Mouse (Mus musculus) hindbrain, postnatal 0 days (tissue): ENCODE results near the gene Mtmr4. TPM values are rescaled to one million over a fixed set of nuclear protein-coding genes. Genes with fewer than 3 reads are reported as not detected.
A peak's percentile ranks its signal among the peaks of the same experiment; 100 is the strongest.

ENCODE experiments used
- ATAC-seq: fragments of 200-750 bp; cut with Nextera tagmentation; 2 replicates; pipeline ENCODE4 v1.8.0; 2017; ENCODE audit warnings: mild to moderate bottlenecking, moderate TSS enrichment, moderate library complexity
- DNase-seq: peaks from one replicate; pipeline ENCODE4 v3.0.0-alpha.2; 2015; ENCODE audit warnings: low spot score
- H3K27ac ChIP-seq: fragments of 300-500 bp; sonication (generic); 2 replicates; pipeline ENCODE4 v1.5.1; 2014; ENCODE audit warnings: mild to moderate bottlenecking
- H3K27me3 ChIP-seq: fragments of 300-500 bp; sonication (generic); 2 replicates; pipeline ENCODE4 v1.6.1; 2014; ENCODE audit warnings: low read length, mixed read lengths; ENCODE audit not compliant: insufficient read depth
- H3K36me3 ChIP-seq: fragments of 300-500 bp; sonication (generic); 2 replicates; pipeline ENCODE4 v1.6.1; 2014; ENCODE audit warnings: low read length, mixed read lengths; ENCODE audit not compliant: insufficient read depth
- H3K4me1 ChIP-seq: fragments of 300-500 bp; sonication (generic); 2 replicates; pipeline ENCODE4 v1.6.1; 2014; ENCODE audit warnings: antibody characterized with exemption, low read length, mixed read lengths; ENCODE audit not compliant: insufficient read depth
- H3K4me2 ChIP-seq: fragments of 300-500 bp; sonication (generic); 2 replicates; pipeline ENCODE4 v1.6.1; 2014; ENCODE audit warnings: low read depth, mild to moderate bottlenecking, low read length, moderate library complexity, mixed read lengths
- H3K4me3 ChIP-seq: fragments of 300-500 bp; sonication (generic); 2 replicates; pipeline ENCODE4 v1.5.1; 2014; ENCODE audit warnings: low read length
- H3K9ac ChIP-seq: fragments of 300-500 bp; sonication (generic); replicated peaks from 2 replicates; pipeline ENCODE4 v1.6.1; 2014; ENCODE audit warnings: mild to moderate bottlenecking, low read length, moderate library complexity, mixed read lengths
- H3K9me3 ChIP-seq: fragments of 300-500 bp; sonication (generic); 2 replicates; pipeline ENCODE4 v1.6.1; 2016; ENCODE audit warnings: low read length, mixed read lengths
- CTCF ChIP-seq: IDR thresholded peaks from 2 replicates; pipeline ENCODE4 v1.5.1; 2016; ENCODE audit warnings: antibody characterized with exemption, control low read depth, low read depth
- WGBS: fragments of 180-500 bp; shearing (Covaris S2); extraction: QIAGEN DNeasy Blood & Tissue Kit; methylation state at CpG from one replicate; pipeline ENCODE4 v1.1.7; 2014; 5-methylcytosine and 5-hydroxymethylcytosine counted together
- polyA plus RNA-seq: library from polyadenylated mRNA; unstranded; fragments of >200 nt; fragmentation: Nextera tagmentation; extraction: Ambion mirVana; gene quantifications from 2 replicates; pipeline ENCODE4 v1.2.1, GENCODE M21; 2015
- total RNA-seq: library from RNA; depleted of rRNA; stranded (reverse); fragments of >200 nt; gene quantifications from 2 replicates; pipeline ENCODE4 v1.2.3, GENCODE M21; 2014

Gene Mtmr4
- total and polyA plus RNA-seq, 2 experiments from 2014 or later: 34.8 to 110 TPM

DNA sequence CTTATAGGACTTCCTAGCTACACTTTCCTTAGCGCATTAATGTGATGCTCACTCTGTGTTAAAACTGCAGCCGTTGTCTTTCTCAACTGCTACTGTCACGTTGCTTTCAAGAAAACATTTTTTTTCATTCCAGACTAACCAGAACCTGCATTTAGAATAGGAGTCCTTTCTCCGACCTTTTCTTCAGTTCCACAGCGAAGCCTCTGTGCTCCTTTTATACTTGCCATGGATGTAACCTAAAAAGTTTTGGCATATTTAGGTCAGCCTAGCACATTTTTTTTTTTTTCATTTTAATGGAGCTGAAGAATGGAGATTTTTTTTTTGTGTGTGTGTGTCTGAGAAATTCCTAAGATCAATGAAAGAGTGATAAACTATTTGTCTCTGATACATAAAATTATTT is 23.6 kb downstream of the Mtmr4 start:
- no peak for DNase-seq
- H3K4me2 ChIP-seq: no peak overlapping the region
- no peak overlapping the region for H3K27ac ChIP-seq
- no peaks in the 10 kb centered on the region for H3K27me3 ChIP-seq
- no peak overlapping the region for H3K4me3 ChIP-seq
- ATAC-seq: no peak
- no peaks in the 10 kb centered on the region for H3K4me1 ChIP-seq
- TF ChIP-seq CTCF: no peak
- peaks cover 78% of the 10 kb centered on the region for H3K36me3 ChIP-seq
- no peak overlapping the region for H3K9ac ChIP-seq
- 91% methylated on average over 5 of the region's 5 CpGs for WGBS
- no peaks in the 10 kb centered on the region for H3K9me3 ChIP-seq

DNA sequence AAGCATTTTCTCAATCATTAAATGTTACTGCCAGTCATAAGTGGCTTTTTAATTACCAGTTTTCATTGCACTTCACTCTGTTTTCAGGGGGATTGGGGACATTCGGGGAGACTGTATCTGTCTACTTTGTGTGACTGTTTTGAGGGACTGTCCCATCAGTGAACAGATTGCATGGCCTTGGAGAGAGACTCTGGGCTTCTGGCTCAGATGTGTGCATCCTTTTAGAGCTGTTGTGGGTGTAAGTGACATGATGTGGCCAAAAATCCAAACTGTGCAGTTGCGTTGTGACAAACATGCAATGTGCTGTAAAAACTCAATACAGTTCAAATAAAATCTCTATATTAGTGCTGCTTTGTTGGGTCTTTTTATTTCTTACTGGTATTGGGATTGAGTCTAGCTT is 24.0 kb downstream of the Mtmr4 start:
- Histone ChIP-seq H3K36me3 (peaks cover 74% of the 10 kb centered on the region), H3K4me3 (no peak overlapping the region), H3K4me1 (no peaks in the 10 kb centered on the region), H3K4me2 (no peak overlapping the region), H3K9me3 (no peaks in the 10 kb centered on the region), H3K27ac (no peak overlapping the region), H3K27me3 (no peaks in the 10 kb centered on the region), H3K9ac (no peak overlapping the region)
- DNase-seq (no peak), ATAC-seq (no peak)
- 94% methylated on average over 2 of the region's 2 CpGs for WGBS
- no peak for TF ChIP-seq CTCF

DNA sequence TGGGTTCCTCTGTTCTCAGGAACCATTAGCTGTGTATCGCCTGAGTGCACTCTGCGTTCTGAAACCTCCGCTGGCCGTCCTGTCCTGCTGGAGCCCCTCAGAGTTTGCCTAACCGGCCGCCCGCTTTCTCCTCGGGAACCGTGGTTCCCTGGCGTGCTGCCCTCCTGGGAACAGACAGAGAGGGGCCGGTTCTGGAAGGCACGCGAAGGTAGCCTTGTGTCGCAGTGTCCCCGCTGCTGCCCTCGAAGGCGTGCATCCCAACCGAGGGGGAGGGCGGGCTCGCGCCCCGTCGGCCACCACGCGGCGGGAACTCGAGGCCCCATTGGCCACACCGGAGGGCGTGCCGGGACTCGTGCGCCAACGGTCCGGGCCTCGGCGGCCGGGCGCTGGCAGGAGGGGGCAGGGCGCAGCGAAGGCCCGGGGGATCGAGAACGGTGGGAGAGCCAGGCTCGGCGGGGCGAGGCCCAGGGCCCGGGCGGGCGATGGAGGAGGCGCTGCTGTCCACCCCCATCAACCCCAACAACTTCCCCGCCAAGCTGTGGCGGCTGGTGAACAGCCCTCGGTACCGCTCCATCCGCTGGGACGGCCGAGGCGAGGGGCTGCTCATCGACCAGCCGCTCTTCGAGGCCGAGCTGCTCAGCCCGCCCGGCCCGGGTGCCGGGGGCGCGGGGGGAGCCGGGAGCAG is 25.0 kb downstream of the Mtmr4 start, which contains the start of gene Hsf5:
Gene Hsf5, plus strand, starts transcription at position 375 of the 685 bp plus-strand sequence.
- DNase-seq (no peak), ATAC-seq (no peak)
- no peaks in the 10 kb centered on the region for H3K9me3 ChIP-seq
- WGBS: 91% methylated on average over 67 of the region's 69 CpGs
- no peak within 1 kb of the TSS for H3K27ac ChIP-seq
- no peak within 1 kb of the TSS for H3K9ac ChIP-seq
- H3K4me1 ChIP-seq: no peaks in the 10 kb centered on the region
- peaks cover 65% of the 10 kb centered on the region for H3K36me3 ChIP-seq
- H3K4me3 ChIP-seq: no peak within 1 kb of the TSS
- no peak within 1 kb of the TSS for H3K4me2 ChIP-seq
- H3K27me3 ChIP-seq: no peaks in the 10 kb centered on the region
- TF ChIP-seq CTCF: no peak

DNA sequence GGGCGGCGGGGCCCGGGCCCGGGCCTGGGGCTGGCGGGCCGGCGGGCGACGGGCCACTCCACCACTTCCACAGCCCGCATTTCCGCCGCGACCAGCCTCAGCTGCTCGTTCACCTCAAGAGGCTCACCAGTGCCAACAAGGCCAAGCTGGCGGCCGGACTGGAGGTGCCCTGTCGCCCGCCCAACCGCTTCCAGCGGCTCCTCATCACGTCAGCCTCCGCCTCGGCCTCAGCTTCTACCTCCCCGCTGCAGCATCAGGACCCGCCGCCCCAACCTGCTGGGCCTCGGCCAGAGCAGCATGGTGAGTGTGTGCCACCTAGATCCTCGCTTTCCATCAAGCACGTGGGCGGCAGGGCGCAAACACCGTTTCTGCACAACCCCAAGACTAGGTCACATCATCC is 25.6 kb downstream of the Mtmr4 start:
- DNase-seq (no peak), ATAC-seq (no peak)
- Histone ChIP-seq H3K9ac (no peak overlapping the region), H3K9me3 (no peaks in the 10 kb centered on the region), H3K4me1 (no peaks in the 10 kb centered on the region), H3K27ac (no peak overlapping the region), H3K4me3 (no peak overlapping the region), H3K4me2 (no peak overlapping the region), H3K36me3 (peaks cover 59% of the 10 kb centered on the region), H3K27me3 (no peaks in the 10 kb centered on the region)
- WGBS: 95% methylated on average over 30 of the region's 32 CpGs
- no peak for TF ChIP-seq CTCF

DNA sequence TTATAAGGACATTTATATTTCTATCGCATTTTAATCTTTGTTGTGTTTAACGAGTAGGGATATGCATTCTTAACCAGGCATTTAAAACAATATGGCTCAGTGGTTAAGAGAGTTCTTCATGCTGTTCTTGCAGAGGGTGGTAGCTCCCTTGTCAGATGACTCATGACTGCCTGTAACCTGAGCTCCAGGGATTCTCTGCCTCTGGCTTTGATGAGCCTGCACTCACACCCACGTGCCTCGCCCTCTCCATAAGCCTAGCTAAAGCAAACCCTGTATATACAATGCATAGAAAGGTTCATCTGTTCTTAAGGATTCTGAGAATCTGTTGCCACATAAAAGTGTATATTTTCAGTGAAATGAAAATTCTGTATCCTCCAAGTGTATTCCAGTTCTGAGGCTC is 31.2 kb downstream of the Mtmr4 start:
- H3K9me3 ChIP-seq: no peaks in the 10 kb centered on the region
- H3K4me3 ChIP-seq: no peak overlapping the region
- DNase-seq (no peak), ATAC-seq (no peak)
- no peak overlapping the region for H3K27ac ChIP-seq
- H3K27me3 ChIP-seq: no peaks in the 10 kb centered on the region
- 84% methylated on average over 4 of the region's 4 CpGs for WGBS
- H3K4me1 ChIP-seq: no peaks in the 10 kb centered on the region
- no peak overlapping the region for H3K9ac ChIP-seq
- no peak overlapping the region for H3K4me2 ChIP-seq
- no peak for TF ChIP-seq CTCF
- H3K36me3 ChIP-seq: peaks cover 18% of the 10 kb centered on the region

DNA sequence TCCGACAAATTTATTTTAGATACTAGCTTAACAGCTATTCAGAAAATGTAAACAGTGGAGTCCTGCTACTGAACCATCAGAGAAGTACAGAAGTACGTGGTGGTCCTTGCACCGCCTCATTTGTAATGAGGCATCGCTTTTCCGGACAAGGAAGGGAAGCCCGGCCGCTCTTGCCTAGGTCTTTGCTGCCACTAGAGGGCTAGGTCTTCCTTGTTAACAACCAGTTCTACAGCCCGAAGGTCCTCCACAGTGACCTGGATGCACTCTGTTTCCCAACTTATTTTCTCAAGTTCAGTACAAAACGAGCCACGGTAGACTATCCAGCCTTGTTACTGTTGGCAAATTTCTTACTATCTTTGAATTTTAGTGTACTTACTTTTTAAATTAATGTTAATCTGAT is 37.9 kb downstream of the Mtmr4 start:
- Histone ChIP-seq H3K4me1 (no peaks in the 10 kb centered on the region), H3K9me3 (no peaks in the 10 kb centered on the region), H3K4me3 (no peak overlapping the region), H3K27ac (no peak overlapping the region), H3K27me3 (no peaks in the 10 kb centered on the region), H3K9ac (no peak overlapping the region), H3K36me3 (no peaks in the 10 kb centered on the region), H3K4me2 (no peak overlapping the region)
- 28% methylated on average over 10 of the region's 10 CpGs for WGBS
- peak; percentile 78 for TF ChIP-seq CTCF
- ATAC-seq: no peak
- peak; percentile 73 for DNase-seq

DNA sequence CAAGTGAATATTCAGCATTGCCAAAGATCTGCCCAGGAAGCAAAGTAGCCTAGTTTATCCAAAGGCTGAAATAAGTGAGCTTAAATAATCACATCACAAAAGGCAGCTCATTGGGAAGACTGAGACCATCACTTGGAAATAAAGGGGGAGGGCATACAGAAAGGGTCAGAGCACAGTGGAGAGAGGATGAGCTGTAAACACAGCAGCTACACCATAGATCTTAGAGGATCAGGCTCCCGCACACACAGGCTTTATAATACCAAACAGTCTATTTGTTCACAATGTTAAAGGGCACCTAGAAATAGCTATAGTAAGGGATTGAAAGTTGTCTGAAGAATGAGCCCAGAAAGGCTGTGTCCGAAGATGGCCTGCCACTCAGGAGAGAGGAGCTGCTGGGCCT is 46.8 kb downstream of the Mtmr4 start:
- H3K4me1 ChIP-seq: no peaks in the 10 kb centered on the region
- H3K27ac ChIP-seq: peak overlapping the region; percentile 12; the same call in 1 of the 2 replicates
- H3K9ac ChIP-seq: peak overlapping the region; percentile 28; the same call in 1 of the 2 replicates
- no peak for TF ChIP-seq CTCF
- ATAC-seq: no peak
- H3K9me3 ChIP-seq: no peaks in the 10 kb centered on the region
- H3K4me3 ChIP-seq: peak overlapping the region; percentile 32
- H3K36me3 ChIP-seq: no peaks in the 10 kb centered on the region
- DNase-seq: no peak
- no peaks in the 10 kb centered on the region for H3K27me3 ChIP-seq
- H3K4me2 ChIP-seq: peak overlapping the region; percentile 55
- WGBS: 9% methylated on average over 2 of the region's 2 CpGs
